Mouse (Mus musculus): ENCODE data around the gene Slc16a12.
"Not testable (repeated sequence)": the region's sequence is repeated elsewhere in the genome, so short reads cannot be mapped to it uniquely, and the experiment has no call there.

The Slc16a12 gene

GRCm38 (mm10) chr19:34746688-34747504 lies at the start of gene Slc16a12:
Gene Slc16a12 (minus strand): TSS chr19:34747289.
- DNase-seq (ENCODE audit: low spot score), result no peak

DNA sequence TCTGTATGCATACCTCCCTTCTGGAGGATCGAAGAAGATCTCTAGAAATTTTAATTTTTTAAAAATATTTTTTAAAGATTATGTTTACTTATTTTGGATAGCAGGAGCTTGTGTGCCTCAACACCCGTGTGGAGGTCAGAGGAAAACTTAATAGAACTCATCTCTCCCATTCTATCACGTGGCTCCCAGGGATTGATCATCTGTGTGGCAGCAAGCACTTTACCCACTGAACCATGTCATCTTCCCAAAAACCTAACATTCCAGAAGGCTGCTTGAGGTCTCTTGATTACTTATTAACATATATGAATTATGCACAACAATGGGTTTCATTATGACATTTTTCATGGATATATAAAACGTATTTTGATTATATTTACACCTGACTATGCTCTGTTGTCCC lies 49.3 kb upstream of the Slc16a12 start:
- DNase-seq (ENCODE audit: low spot score), result no peak

- no peak for DNase-seq (ENCODE audit: low spot score)
Measured at GRCm38 (mm10) chr19:34782491-34782890, 35.4 kb upstream of the Slc16a12 start.

- no peak for DNase-seq (ENCODE audit: low spot score)
Measured at GRCm38 (mm10) chr19:34778993-34779392, 31.9 kb upstream of the Slc16a12 start.

DNA sequence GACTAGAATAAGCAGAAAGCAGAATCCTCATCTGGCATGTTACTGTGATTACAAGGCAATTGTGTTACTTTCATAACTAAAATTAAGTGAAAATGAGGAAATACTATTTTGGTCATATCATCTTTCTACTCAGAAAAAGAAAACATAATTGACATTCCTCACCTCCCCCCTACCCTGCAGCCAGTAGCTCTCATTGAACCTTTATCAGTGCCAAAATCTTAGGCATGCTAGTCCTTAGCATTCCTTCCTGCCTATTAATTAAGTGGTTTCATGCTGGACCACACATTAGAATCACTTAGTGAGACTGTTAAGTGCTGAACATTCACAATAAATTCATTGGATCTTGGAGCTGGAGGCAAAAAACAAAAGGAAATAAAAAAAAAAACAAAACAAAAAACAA lies 31.0 kb upstream of the Slc16a12 start:
- no peak for DNase-seq (ENCODE audit: low spot score)

DNA sequence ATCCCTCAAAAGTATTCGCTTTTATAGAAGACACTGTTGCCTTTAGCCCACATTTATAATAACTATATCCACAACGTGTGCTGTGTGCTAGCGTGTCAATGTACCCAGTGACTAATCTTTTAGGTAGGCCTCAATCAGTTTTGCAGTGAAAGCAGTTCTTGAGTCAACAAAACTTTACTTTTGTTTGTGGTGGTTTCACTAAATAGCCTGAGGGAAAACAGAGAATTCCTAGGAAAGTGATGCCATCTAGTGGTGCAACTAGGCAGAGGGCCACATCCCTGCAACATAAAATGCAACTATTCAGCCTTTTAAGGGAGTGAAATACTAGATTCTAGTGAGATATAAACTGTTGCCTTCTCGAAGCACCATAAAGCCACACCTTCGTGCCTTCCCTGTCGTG lies 25.7 kb upstream of the Slc16a12 start:
- DNase-seq (ENCODE audit: low spot score), result no peak

DNA sequence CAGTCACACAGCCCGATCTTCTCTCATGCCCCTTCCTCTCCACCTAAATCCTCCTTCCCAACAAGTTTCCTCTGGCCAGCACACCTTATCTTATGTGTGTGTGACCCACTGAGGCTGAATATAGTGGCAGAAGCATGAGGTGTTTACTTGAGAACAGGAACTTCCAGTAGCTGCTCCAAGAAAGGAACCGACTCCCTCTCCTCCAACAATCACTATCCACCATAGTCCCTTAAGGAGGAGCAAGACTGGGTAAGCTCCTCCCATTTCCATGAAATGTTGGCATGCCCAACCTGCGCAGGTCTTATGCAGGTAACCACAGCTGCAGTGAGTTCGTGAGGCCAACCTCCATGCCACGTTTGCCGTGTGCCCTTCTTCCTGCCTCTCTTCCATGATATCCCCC lies 23.7 kb upstream of the Slc16a12 start:
- DNase-seq (ENCODE audit: low spot score), result no peak

DNA sequence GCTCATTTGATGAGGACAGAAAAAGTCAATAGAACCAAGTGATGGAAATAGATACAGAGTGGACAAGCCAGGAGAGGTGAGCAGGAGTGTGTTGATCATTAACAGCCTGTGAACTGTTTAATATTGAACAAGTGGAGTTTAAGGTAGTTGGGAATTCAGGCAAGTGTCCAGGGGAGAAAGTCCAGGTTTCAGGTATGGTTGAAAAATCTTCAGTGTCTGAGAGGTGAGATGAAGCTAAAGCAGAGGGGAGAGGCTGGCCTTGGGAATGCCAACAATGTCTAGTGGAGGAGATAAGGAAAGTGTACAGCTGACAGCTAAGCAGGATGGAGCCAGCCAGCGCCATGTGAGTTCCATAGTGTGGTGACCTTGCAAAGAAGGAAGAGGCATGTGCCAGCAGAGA lies 11.7 kb upstream of the Slc16a12 start:
- no peak for DNase-seq (ENCODE audit: low spot score)

DNA sequence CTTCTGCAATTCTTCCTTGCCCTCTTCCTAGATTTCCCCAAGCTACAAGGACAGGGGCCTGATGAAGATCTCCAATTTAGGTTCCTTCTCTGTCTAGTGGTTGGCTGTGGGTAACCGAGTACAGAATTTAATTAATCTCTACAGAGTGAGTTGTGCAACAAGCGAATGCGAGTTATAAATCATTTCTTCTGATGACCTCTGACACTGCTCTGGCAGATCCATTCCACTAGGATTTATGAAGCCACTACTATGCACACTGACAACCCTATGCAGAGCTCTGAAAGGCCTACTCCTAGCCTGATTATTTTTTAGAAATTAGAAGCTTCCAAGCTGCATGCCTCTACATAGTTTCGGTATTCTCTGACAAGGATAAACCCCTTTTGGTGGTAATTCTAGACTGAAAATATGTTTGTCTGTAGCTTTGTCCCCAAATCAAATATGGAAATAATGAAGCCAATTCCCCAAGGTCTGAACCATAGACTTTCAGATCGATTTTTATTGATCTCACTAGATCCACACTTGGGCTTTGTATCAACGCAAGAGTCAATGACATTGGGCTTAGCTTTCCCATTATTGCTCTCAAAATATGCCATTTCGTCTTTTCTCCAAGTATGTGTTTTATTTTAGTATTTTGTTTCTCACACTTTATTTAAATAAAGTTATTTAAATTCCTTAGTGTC lies 9.6 kb upstream of the Slc16a12 start:
- DNase-seq (ENCODE audit: low spot score), result no peak

DNA sequence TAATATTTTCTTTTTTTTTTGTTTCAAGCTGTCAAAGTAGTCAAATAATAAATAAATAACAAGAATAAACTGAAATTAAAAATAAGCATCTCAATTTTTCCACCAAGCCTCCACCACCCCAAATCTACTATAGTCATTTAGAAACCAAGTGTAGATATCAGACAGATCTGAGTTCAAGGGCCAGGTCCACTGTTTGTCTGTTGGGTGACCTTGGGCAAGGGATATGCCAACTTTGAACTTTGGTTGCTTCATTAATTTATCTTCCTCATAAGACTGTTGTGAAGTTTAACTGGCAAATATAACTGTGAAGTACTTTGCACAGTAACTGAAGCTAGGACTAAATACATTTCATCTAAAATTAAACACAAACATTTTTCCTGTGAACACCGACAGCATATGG lies 8.6 kb upstream of the Slc16a12 start:
- DNase-seq (ENCODE audit: low spot score), result no peak

DNA sequence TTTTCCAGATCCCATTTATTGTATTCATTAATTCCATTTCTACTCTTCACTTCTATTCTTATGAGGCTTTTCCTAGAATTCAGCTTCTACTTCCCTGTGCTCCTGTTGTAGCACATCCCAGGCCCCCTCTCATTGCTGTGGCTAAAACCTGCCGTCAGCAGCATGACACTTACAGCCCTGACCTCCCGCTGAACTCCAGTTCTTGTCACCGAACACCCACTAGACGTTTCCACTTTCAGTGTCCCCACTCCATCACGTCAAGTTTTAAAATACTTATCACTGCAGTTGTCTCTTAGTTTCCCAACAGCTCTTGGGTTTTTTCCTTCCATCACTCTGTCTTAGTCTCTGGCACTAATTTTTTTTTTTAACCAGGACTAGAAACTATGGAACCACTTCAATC lies 6.2 kb upstream of the Slc16a12 start:
- DNase-seq (ENCODE audit: low spot score), result no peak

GRCm38 (mm10) chr19:34752391-34753092 lies 5.5 kb upstream of the Slc16a12 start:
- DNase-seq (ENCODE audit: low spot score), result no peak

DNA sequence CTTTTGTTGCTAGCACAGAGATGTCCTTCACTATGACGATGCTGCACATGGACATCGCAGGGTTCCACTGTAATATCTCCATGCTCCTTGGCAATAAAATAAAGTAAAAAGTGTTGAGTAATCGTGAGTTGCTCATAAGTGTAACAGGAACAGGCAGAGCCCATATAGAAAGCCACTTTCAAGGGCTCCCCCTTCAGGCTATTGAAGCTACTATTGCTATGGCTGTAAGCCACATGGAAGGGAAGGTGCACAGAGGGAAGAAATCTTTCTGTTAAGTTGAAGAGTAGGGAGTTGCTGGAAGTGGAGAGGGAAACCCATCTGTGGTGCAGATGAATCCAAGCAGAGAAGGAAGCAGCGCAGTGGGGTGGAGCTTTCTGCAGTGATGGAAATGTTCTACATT lies 4.1 kb upstream of the Slc16a12 start:
- DNase-seq (ENCODE audit: low spot score), result no peak

DNA sequence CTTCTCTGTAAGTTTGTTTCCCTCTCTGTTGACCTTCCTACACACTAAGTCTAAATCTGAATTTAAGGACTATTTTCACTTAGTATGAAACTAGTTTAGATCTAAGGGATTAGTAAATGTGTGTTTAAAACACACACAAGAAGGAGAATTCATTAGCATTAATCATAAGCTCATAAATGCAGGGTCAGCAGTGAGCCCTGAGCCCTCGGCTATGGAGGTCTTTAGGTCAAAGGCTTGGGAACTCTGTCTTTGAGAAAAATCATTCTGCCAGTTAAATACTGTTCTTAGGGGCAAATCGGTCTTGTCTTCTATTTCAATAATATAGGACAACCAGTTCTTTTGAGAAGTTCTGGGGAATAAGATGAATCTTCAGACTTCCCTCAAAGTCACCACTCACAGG lies 1.9 kb upstream of the Slc16a12 start:
- no peak for DNase-seq (ENCODE audit: low spot score)

DNA sequence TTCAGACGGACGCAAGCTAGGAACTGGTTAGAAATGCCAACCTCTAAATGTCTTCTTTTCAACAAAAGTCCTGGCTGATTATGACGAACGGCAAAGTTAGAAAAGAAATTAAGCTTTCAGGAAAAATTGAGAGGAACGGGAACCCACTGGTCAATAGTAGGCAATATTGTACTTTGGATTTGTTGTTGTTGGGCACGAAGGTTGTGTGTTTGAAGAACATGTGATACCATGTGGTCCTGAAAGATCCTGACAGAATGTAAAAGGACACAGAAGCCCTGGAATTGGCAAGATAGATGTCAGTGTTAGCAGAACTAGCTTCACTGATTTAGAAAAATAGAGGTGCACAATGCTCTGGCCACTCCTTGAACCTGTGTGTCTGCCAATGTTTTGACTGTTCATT lies 880 bp upstream of the Slc16a12 start:
- DNase-seq (ENCODE audit: low spot score), result not testable (repeated sequence)

- DNase-seq (ENCODE audit: low spot score), result no peak
Measured at GRCm38 (mm10) chr19:34746201-34746600, 888 bp downstream of the Slc16a12 start.

DNA sequence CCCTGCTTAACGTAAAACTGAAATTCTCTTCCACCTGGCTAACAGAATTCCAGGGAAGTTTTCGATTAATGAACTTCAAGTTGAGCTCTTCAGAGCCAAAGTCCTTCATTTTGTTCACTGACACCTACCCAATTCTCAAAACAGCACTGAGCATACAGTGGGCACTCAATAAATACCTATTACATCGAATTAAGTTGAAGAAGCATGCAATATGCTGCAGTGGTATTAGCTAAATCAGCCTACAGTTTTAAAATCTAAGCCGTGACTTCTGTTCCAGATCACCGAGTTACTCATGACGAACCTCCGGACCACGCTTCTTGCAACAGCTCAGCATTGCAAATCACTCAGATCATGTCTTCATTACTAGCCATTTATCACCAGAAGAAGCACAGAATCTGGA lies 2.1 kb downstream of the Slc16a12 start:
- no peak for DNase-seq (ENCODE audit: low spot score)

- no peak for DNase-seq (ENCODE audit: low spot score)
Measured at GRCm38 (mm10) chr19:34737916-34738315, 9.2 kb downstream of the Slc16a12 start.

DNA sequence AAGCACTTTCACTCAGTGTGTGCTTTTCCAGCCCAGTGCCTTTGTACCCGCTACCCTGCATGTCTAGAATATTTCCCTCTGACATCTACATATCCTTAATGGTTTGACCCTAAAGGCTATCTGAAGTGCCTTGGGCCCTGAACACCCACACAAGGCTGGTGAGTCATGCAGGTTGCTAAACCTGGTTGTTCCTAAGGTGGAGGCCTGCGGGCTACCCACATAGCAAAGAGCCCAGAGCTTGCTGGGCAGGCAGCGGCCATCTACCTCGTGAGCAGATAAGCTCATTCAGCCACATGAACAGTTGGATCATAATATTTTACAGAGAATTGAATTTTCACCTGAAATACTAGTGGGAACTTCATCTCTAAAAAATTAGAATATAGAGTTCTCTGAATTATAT lies 11.2 kb downstream of the Slc16a12 start:
- DNase-seq (ENCODE audit: low spot score), result no peak

DNA sequence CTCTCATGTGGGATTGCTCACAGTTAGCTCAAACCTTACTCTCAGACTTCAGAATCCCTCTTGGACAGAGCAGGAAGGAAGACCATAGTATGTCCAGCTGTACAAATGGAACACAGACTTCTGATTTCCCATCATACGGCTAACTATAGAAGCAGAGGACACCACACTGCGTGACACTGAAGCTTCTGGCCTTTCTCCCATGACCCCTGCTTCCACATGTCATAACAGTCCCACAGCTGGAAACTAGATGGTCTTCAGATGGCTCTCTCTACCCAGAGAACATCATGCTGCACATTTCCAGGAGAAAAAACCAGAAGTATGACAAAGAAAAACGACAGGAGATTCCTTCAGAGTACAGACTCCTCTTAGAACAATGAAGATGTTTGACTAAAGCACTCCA lies 14.1 kb downstream of the Slc16a12 start:
- no peak for DNase-seq (ENCODE audit: low spot score)

GRCm38 (mm10) chr19:34731356-34731755 lies 15.7 kb downstream of the Slc16a12 start:
- DNase-seq (ENCODE audit: low spot score), result no peak

DNA sequence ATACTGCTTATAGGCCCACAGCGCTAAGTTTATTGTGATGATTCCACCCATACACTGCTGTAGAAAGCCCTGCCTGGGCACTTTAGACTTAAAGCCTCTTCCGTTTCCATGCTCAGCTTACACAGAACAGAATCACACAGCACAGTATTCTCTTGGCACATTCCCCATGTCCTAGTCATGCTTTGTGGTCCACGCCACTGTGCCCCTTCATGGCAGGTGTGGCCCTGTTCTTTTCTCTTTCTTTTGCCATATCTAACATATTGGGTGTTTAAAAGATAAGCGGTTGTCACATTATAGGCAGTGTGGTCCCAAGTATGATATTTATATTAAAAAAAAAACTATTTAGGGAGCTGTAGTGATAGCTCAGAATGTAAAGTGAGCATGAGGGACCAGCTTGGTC lies 16.5 kb downstream of the Slc16a12 start:
- no peak for DNase-seq (ENCODE audit: low spot score)

GRCm38 (mm10) chr19:34729505-34729904 lies 17.6 kb downstream of the Slc16a12 start:
- DNase-seq (ENCODE audit: low spot score), result no peak
